Mouse (Mus musculus) lung, postnatal 0 days (tissue): ENCODE data around the gene Vwce.

ENCODE experiments used
- CTCF ChIP-seq: IDR thresholded peaks from 2 replicates; pipeline ENCODE4 v1.5.1; 2016; ENCODE audit warnings: antibody characterized with exemption, mild to moderate bottlenecking
- EP300 ChIP-seq: IDR thresholded peaks from 2 replicates; pipeline ENCODE4 v1.6.1; 2016; ENCODE audit warnings: antibody characterized with exemption, mild to moderate bottlenecking, control low read depth

DNA sequence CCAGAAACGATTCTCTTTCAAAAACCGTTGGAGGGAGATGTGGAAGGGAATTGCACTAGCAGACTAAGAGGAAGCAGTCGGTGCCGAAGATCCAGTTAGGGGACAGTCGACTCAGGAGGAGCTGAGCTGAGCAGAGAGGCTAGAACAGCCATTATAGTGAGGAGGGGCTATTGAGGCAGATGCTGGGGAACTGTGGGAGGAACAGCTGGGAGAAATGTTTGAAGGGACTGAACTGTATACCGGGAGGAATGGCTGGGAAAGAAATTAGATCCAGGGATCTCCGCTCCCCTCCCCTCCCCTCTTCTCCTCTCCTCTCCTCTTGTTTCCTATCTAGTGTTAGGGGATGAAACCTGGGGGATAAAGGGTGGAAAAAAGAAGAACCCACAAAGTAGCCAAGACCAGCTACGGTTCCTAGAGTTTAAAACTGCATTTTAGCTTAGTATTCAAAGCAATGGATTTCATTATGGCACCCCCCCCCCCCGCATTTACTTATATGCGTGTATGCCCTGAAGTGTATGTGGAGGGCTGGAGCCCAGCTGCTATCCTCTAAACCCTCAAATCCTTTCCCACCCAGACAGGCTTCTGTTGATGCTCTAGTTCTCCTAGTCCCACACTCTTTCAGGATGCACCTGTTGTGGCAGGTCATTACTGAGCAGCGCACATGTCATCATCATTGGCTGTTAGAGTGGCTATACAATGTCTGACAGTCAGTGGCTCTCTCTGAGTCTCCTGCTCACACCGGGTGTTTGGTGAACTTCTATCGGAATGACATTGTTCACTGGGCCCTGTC lies 6.8 kb downstream of the Vwce start:
- TF ChIP-seq CTCF = no peak
- TF ChIP-seq EP300 = no peak
